Mouse (Mus musculus) liver, embryonic 14.5 days (tissue): ENCODE data around the gene Lsamp. TPM values are rescaled to one million over a fixed set of nuclear protein-coding genes. Genes with fewer than 3 reads are reported as not detected.

Experiments used
- ATAC-seq: fragments of 200-750 bp; cut with Nextera tagmentation; 2 replicates; pipeline ENCODE4 v1.8.0; 2017; ENCODE audit warnings: moderate number of reproducible peaks, mild to moderate bottlenecking, moderate library complexity; ENCODE audit not compliant: insufficient read depth
- DNase-seq, 3 experiments: peaks; one replicate each; pipeline ENCODE4 v3.0.0-alpha.2; 2012 to 2013; ENCODE audit warnings: low read depth in 3 of 3, low spot score in 3 of 3
- H3K27ac ChIP-seq: fragments of 300-500 bp; sonication (generic); 2 replicates; pipeline ENCODE4 v1.5.1; 2014; ENCODE audit warnings: moderate library complexity, mild to moderate bottlenecking, control low read depth, inconsistent platforms
- H3K27me3 ChIP-seq: fragments of 300-500 bp; sonication (generic); 2 replicates; pipeline ENCODE4 v1.6.1; 2014; ENCODE audit warnings: mild to moderate bottlenecking, low read length, moderate library complexity; ENCODE audit not compliant: control insufficient read depth, insufficient read depth
- H3K36me3 ChIP-seq: fragments of 300-500 bp; sonication (generic); replicated peaks from 2 replicates; pipeline ENCODE4 v1.6.1; 2014; ENCODE audit warnings: low read depth; ENCODE audit not compliant: control insufficient read depth, insufficient read depth
- H3K4me1 ChIP-seq, 2 experiments: fragments of 200-500 bp in 1 of 2; fragments of 300-500 bp in 1 of 2; sonication (generic) in 1 of 2; replicated peaks; 2 replicates each; pipeline ENCODE4 v1.6.1; 2012 to 2014; ENCODE audit warnings: antibody characterized with exemption in 1 of 2, inconsistent platforms in 1 of 2, low read length in 1 of 2; ENCODE audit not compliant: control insufficient read depth in 2 of 2, insufficient read depth in 2 of 2
- H3K4me2 ChIP-seq: fragments of 300-500 bp; sonication (generic); 2 replicates; pipeline ENCODE4 v1.6.1; 2014; ENCODE audit warnings: low read depth, mild to moderate bottlenecking, control low read depth, moderate library complexity
- H3K4me3 ChIP-seq, 2 experiments: fragments of 200-500 bp in 1 of 2; fragments of 300-500 bp in 1 of 2; sonication (generic) in 1 of 2; 2 replicates each; pipeline ENCODE4 v1.5.1; 2012 to 2014; ENCODE audit warnings: low read depth in 2 of 2, low read length in 2 of 2, mild to moderate bottlenecking in 2 of 2, control low read depth in 1 of 2, inconsistent platforms in 1 of 2, moderate library complexity in 1 of 2; ENCODE audit not compliant: insufficient read depth in 1 of 2
- H3K9ac ChIP-seq: fragments of 300-500 bp; sonication (generic); replicated peaks from 2 replicates; pipeline ENCODE4 v1.6.1; 2014; ENCODE audit warnings: mild to moderate bottlenecking, control low read depth, moderate library complexity
- H3K9me3 ChIP-seq: fragments of 300-500 bp; sonication (generic); 2 replicates; pipeline ENCODE4 v1.6.1; 2016; ENCODE audit warnings: low read length, mixed read lengths; ENCODE audit not compliant: control insufficient read depth
- CTCF ChIP-seq: IDR thresholded peaks from 2 replicates; pipeline ENCODE4 v1.5.1; 2016; ENCODE audit warnings: antibody characterized with exemption, low read depth, control low read depth
- EP300 ChIP-seq: IDR thresholded peaks from 2 replicates; pipeline ENCODE4 v1.6.1; 2016; ENCODE audit warnings: antibody characterized with exemption, low read depth
- WGBS: fragments of 180-500 bp; shearing (Covaris S2); extraction: QIAGEN DNeasy Blood & Tissue Kit; methylation state at CpG from one replicate; pipeline ENCODE4 v1.1.7; 2014; ENCODE audit not compliant: insufficient replicate concordance; 5-methylcytosine and 5-hydroxymethylcytosine counted together
- polyA plus RNA-seq, 2 experiments: library from polyadenylated mRNA; depleted of rRNA in 1 of 2; stranded (reverse) in 1 of 2; unstranded in 1 of 2; fragments of >200 nt; fragmentation: Nextera tagmentation in 1 of 2; extraction: Ambion mirVana in 1 of 2; gene quantifications; 2 replicates each; pipeline versions ENCODE4 v1.2.1 to v1.2.3; 2012 to 2014

The Lsamp gene
- polyA plus RNA-seq, 2 experiments = 0.03 to 0.06 TPM

- no peak overlapping the region for H3K4me2 ChIP-seq
- no peaks in the 10 kb centered on the region for H3K9me3 ChIP-seq
- no peaks in the 10 kb centered on the region for H3K36me3 ChIP-seq
- no peak for DNase-seq
- ATAC-seq = no peak
- H3K27me3 ChIP-seq = no peaks in the 10 kb centered on the region
- H3K4me3 ChIP-seq = no peak overlapping the region
- H3K9ac ChIP-seq = no peak overlapping the region
- TF ChIP-seq CTCF (no peak), EP300 (no peak)
- H3K27ac ChIP-seq = no peak overlapping the region
- WGBS = 66% methylated on average over 7 of the region's 7 CpGs
- no peaks in the 10 kb centered on the region for H3K4me1 ChIP-seq
Observed at GRCm38 (mm10) chr16:40509146-40510030, 525.2 kb downstream of the Lsamp start.

GRCm38 (mm10) chr16:40536754-40537153, 552.6 kb downstream of the Lsamp start:
- no peak for ATAC-seq
- Histone ChIP-seq H3K27me3 (no peaks in the 10 kb centered on the region), H3K4me1 (no peaks in the 10 kb centered on the region), H3K36me3 (no peaks in the 10 kb centered on the region), H3K9me3 (no peaks in the 10 kb centered on the region), H3K4me2 (no peak overlapping the region), H3K9ac (no peak overlapping the region), H3K27ac (no peak overlapping the region), H3K4me3 (no peak overlapping the region)
- 0% methylated on average over 1 of the region's 1 CpGs for WGBS
- no peak for DNase-seq
- TF ChIP-seq EP300 = no peak
- no peak for TF ChIP-seq CTCF

- no peak for ATAC-seq
- Histone ChIP-seq H3K9ac (no peak overlapping the region), H3K27me3 (no peaks in the 10 kb centered on the region), H3K27ac (no peak overlapping the region), H3K4me2 (no peak overlapping the region), H3K9me3 (no peaks in the 10 kb centered on the region), H3K4me3 (no peak overlapping the region), H3K36me3 (no peaks in the 10 kb centered on the region), H3K4me1 (no peaks in the 10 kb centered on the region)
- DNase-seq = no peak
- TF ChIP-seq EP300 (no peak), CTCF (no peak)
- 70% methylated on average over 4 of the region's 4 CpGs for WGBS
Observed at GRCm38 (mm10) chr16:40549663-40550062, 565.5 kb downstream of the Lsamp start.

- H3K9me3 ChIP-seq = no peaks in the 10 kb centered on the region
- H3K27me3 ChIP-seq = no peaks in the 10 kb centered on the region
- whole genome bisulfite sequencing = 61% methylated on average over 1 of the region's 1 CpGs
- TF ChIP-seq CTCF = no peak
- TF ChIP-seq EP300 = no peak
- no peak overlapping the region for H3K4me3 ChIP-seq
- no peak for ATAC-seq
- H3K36me3 ChIP-seq = no peaks in the 10 kb centered on the region
- no peaks in the 10 kb centered on the region for H3K4me1 ChIP-seq
- no peak overlapping the region for H3K9ac ChIP-seq
- DNase-seq = no peak
- H3K4me2 ChIP-seq = no peak overlapping the region
- H3K27ac ChIP-seq = no peak overlapping the region
Observed at GRCm38 (mm10) chr16:40555608-40556007, 571.4 kb downstream of the Lsamp start.

DNA sequence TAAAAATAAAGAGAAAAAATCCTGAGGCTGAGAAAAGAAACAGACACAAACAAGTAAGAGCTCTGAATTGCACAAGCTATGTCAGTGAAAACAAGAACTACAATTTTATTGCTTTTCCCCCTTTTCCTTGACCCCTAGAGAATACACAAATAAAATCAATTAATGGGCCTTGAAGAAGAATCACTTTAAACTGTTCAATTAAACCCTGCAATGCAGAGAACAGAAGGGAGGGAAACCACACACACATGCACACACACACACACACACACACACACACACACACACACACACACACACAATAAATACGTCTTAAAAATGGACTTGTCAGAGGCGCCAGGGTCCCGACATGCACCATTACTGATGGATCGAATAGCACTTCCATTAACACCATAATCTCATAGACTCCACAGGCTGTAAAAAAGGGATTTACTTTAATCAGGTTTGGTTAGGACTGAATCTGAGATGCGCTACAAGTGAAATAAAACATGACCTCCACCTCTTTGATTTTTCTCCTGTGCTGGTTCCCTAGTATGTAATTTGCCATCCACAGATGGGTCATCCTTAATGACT, 573.6 kb downstream of the Lsamp start:
- Histone ChIP-seq H3K4me1 (no peaks in the 10 kb centered on the region), H3K9ac (no peak overlapping the region), H3K36me3 (no peaks in the 10 kb centered on the region), H3K27me3 (no peaks in the 10 kb centered on the region), H3K27ac (no peak overlapping the region), H3K4me3 (no peak overlapping the region), H3K9me3 (no peaks in the 10 kb centered on the region), H3K4me2 (no peak overlapping the region)
- ATAC-seq = no peak
- 85% methylated on average over 5 of the region's 5 CpGs for WGBS
- TF ChIP-seq EP300 (no peak), CTCF (no peak)
- no peak for DNase-seq
